ENCODE assay signal across 15 mouse cellular contexts in the genomic region with DNA sequence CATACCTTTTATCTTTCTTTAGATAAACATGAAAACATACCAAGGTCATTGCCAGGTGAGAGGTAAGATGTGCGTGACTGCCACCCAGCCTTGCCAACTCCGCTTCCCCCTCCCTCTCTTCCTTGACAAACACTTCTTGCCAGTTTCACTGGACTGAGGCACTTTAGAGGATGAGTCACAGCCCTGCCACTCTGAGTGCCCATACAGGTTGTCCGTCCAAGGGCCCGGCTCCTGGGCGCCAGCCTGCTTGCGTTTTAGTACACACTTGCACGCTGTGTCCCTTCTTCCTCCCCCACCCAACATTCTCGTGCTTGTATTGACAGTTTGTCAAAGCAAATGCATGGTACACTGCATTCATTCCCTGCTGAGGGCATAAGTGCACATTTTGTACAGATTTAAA.
A peak's percentile ranks its signal among the peaks of the same experiment; 100 is the strongest.
DNase-seq lines count a peak whose midpoint lies in the region; ATAC-seq lines count a peak whose summit lies in the region.
"Had no signal": no experiment of that assay in that cellular context is flagged by ENCODE, and none has a peak within 500 bp of the region (broad histone marks: within the 10 kb centered on the region; RNA-seq: fewer than 3 reads in every experiment).

No protein-coding gene starts in this region.

- H3K27ac ChIP-seq in lung, embryonic 16.5 days (ENCODE audit: low read length), result no peak overlapping the region
- no peak overlapping the region for H3K27ac ChIP-seq in liver, embryonic 11.5 days (ENCODE audit: low read depth, low read length)
- H3K27ac ChIP-seq: limb, embryonic 13.5 days; macrophage had no signal

- no peaks in the 10 kb centered on the region for H3K27me3 ChIP-seq in lung, embryonic 16.5 days (ENCODE audit: control insufficient read depth, insufficient read depth, low read depth, low read length)
- no peaks in the 10 kb centered on the region for H3K27me3 ChIP-seq in liver, embryonic 11.5 days (replicated peaks; ENCODE audit: control insufficient read depth, insufficient read depth, low read length)
- H3K27me3 ChIP-seq: limb, embryonic 13.5 days had no signal

- H3K4me3 ChIP-seq in lung, embryonic 16.5 days (ENCODE audit: low read length), result no peak overlapping the region
- H3K4me3 ChIP-seq in liver, embryonic 11.5 days (ENCODE audit: low read depth, low read length), result no peak overlapping the region
- H3K4me3 ChIP-seq: limb, embryonic 13.5 days had no signal

- WGBS in lung, embryonic 16.5 days, result 24% methylated on average over 8 of the region's 8 CpGs
- 70% methylated on average over 8 of the region's 8 CpGs for WGBS in liver, embryonic 11.5 days

- peak; percentile 33 for DNase-seq in kidney, postnatal 10 days
- DNase-seq in kidney, adult 9 months, result no peak
- DNase-seq in adrenal gland, postnatal 10 days, result peak; percentile 34
- peak; percentile 16 for DNase-seq in urinary bladder, postnatal 10 days (ENCODE audit: low spot score)
- no peak for DNase-seq in liver, embryonic 11.5 days (ENCODE audit: low spot score)
- no peak for DNase-seq in frontal cortex, adult 2 months (ENCODE audit: extremely low spot score in 1 of 2, low spot score in 1 of 2)
- DNase-seq: cerebellum, adult 8-10 months; gastrocnemius, postnatal 36 days; midbrain, embryonic 14.5 days; thymus, postnatal 4 days had no signal

- H3K9me3 ChIP-seq in lung, embryonic 16.5 days (ENCODE audit: control insufficient read depth, low read length), result no peaks in the 10 kb centered on the region
- no peaks in the 10 kb centered on the region for H3K9me3 ChIP-seq in liver, embryonic 11.5 days (ENCODE audit: control insufficient read depth, low read length)
- H3K9me3 ChIP-seq: G1E; limb, embryonic 13.5 days had no signal

- H3K4me1 ChIP-seq in lung, embryonic 16.5 days (replicated peaks; ENCODE audit: control insufficient read depth, insufficient read depth, low read length), result no peaks in the 10 kb centered on the region; the same call in 1 of the 2 replicates
- H3K4me1 ChIP-seq in liver, embryonic 11.5 days (replicated peaks; ENCODE audit: control insufficient read depth, insufficient read depth, low read length), result no peaks in the 10 kb centered on the region
- H3K4me1 ChIP-seq: limb, embryonic 13.5 days had no signal

- H3K4me2 ChIP-seq in lung, embryonic 16.5 days (ENCODE audit: low read depth, low read length), result 0 out of 2 replicates have a peak overlapping the region, but pooled peaks have one; percentile 18
- H3K4me2 ChIP-seq in liver, embryonic 11.5 days, result no peak overlapping the region
- H3K4me2 ChIP-seq: limb, embryonic 13.5 days had no signal

- no peak overlapping the region for H3K9ac ChIP-seq in lung, embryonic 16.5 days (ENCODE audit: low read length)
- H3K9ac ChIP-seq in liver, embryonic 11.5 days (ENCODE audit: low read depth, low read length), result no peak overlapping the region
- H3K9ac ChIP-seq: limb, embryonic 13.5 days had no signal

- no peaks in the 10 kb centered on the region for H3K36me3 ChIP-seq in lung, embryonic 16.5 days (ENCODE audit: control insufficient read depth, insufficient read depth, low read length)
- H3K36me3 ChIP-seq in liver, embryonic 11.5 days (ENCODE audit: control insufficient read depth, insufficient read depth, low read length), result no peaks in the 10 kb centered on the region
- H3K36me3 ChIP-seq: G1E; limb, embryonic 13.5 days had no signal

- ATAC-seq in lung, embryonic 16.5 days (ENCODE audit: low read depth), result peak; percentile 85
- ATAC-seq in megakaryocyte-erythroid progenitor cell, adult 5-6 weeks (replicated peaks; ENCODE audit: low FRiP score, low TSS enrichment, poor library complexity, severe bottlenecking), result no peak
- no peak for ATAC-seq in liver, embryonic 11.5 days (replicated peaks; ENCODE audit: low FRiP score)

Comparison
In these comparisons a context has a peak if more than half of its experiments do, and no peak if none do; other contexts are left out.
1. DNase-seq: peak in kidney, postnatal 10 days (single experiment), adrenal gland, postnatal 10 days (single experiment) and urinary bladder, postnatal 10 days (single experiment); none in kidney, adult 9 months (single experiment), liver, embryonic 11.5 days (single experiment) and frontal cortex, adult 2 months (0 of 2).